Mouse (Mus musculus) cerebellum, adult 8-10 months (tissue): ENCODE measurements around the gene Bnc1.
A peak's percentile ranks its signal among the peaks of the same experiment; 100 is the strongest.

Source experiments
- DNase-seq: peaks from one replicate; pipeline ENCODE4 v3.0.0; 2022

Bnc1 gene

GRCm38 (mm10) chr7:81973339-81973738, 18.8 kb downstream of the Bnc1 start:
- no peak for DNase-seq

GRCm38 (mm10) chr7:81968975-81969374, 23.1 kb downstream of the Bnc1 start:
- no peak for DNase-seq

DNA sequence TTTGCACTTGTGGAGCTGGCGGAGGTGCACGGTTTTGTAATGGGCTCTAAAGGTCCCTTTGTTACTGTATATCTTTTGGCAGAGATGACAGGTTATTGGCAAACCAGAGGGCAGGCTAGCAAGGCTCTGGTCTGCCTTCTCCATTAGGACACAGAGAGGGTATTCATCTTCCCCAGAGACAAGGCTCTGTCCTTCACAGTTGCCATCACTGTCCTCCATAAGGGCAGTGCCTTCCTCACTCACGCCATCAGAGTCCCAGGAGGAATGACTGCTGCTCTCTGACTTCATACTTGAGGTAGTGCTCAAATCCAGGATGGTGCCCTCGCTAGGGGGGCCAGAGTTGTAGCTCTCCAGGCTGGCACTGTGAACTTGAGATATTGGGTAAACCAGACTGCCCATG, 23.6 kb downstream of the Bnc1 start:
- no peak for DNase-seq

DNA sequence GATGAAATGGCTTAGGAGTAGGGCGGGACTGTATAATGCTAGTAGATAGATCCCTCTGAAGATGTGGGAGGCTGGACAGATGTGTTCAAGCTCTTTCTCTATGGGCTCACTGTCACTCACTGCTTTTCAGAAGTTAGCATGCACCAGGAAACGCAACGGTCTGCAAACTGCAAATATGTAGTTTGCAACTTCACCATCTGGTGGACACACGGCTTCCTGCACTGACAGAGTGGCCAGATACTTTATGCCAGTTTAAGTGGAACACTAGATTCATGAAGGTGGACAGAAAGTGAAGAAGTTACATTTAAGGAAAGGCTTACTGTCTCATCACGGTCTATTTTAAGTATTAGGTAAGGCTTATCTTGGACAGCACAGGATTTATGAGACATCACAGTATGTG, 25.9 kb downstream of the Bnc1 start:
- no peak for DNase-seq

GRCm38 (mm10) chr7:81959704-81960103, 32.4 kb downstream of the Bnc1 start:
- peak; percentile 20 for DNase-seq

DNA sequence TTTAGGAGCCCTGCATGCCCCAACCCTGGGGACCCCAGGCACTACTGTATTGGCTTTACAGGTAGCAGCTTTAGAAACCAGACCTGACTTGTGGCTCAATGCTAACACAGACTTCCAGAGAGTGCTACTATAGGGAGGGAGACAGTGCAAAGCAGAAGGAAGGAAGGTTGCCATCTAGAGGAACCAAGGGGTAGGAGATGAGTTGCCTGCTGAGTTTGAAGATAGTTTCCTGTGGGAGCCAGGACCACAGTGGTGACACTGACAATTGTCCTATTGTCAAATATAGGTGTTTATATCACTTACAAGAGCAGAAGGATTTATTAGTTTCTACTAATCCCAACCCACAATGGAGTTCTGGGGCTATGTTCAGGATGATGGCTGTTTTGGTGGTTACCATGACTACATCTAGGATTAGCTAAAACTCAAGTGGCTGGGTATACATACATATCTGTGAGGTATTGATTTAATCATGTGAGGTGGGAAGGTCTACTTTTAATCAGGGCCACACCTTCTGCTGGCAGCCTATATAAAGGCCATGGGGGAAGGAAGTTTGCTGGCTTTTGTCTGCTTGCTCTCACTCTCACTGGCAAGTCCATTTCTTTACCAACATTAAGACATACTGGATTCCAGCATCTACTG, 37.8 kb downstream of the Bnc1 start:
- no peak for DNase-seq

- no peak for DNase-seq
These were observed 41.6 kb downstream of the Bnc1 start for GRCm38 (mm10) chr7:81950499-81950898.

GRCm38 (mm10) chr7:81945398-81945797, 46.7 kb downstream of the Bnc1 start:
- no peak for DNase-seq

DNA sequence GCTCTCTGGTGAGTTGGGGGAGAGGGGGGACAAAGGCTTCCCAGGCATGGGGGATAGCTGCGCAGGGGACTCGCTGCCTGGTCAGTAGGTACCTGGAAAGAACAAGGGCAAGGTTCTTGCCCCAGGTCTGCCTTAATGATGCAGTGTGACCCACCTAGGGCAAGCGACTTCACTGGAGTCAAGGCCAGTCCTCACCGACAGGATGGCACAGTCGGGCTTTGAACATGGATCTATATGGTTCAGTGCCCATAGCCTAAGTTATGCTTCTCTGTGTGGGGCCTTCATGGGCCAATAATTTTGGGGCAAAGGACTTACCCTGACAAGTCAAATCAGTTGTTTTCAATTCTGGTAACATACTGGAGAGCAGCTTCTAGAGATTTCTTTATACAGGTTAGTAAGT, 57.3 kb downstream of the Bnc1 start:
- no peak for DNase-seq

DNA sequence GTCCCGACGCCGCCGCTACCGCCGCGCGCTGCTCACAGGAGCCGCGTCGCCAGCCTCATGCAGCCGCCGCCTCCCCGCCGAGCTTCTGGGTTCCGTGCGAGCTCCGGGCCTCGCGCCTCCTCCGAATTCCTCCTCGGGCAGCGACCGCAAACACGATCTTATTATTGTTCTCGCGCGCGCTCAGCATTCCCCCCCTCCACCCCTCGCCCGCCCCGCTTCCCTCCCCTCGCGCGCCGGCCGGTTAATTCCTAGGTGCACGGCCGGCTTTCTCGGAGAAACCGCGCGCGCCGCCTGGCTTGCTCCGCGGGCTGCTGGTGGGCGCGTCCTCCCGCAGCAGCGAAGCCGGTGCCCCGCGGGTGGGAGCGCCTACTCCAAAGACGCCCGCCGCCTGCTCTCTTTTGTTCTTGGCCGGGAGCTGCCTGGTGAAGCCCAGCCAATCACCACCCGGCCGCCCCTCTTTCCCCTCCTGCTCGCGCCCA, 57.8 kb downstream of the Bnc1 start, which contains the start of gene Hdgfl3:
TSS of gene Hdgfl3 (minus strand) at position 207 of the 479 bp plus-strand sequence.
- DNase-seq, result peak; percentile 79

GRCm38 (mm10) chr7:81933601-81934266, 58.4 kb downstream of the Bnc1 start:
- peak; percentile 56 for DNase-seq

DNA sequence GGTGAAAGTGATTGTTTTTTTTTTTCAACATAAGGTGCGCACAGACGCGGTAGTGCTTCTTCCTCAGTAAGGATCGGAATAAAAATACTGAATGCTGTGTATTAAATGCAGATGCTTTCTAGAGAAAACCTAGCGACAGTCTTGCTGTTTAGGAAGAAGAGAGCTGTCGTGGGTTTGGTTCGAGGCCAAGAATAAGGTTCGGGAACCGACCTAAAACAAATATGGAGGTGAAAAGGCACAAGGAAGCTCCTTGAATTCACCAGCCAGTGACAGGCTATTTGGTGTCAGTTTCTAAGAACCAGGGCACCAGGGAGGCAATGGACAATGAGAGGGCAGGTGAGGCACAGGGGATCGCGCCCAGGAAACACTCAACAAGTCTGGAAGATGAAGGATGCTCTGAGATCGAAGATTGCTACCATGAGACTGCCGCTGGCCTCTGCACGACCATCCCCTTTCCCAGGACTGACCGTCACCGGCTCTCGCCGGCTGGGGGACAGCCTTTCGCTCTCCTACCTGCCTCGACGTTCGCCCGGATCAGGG, 59.0 kb downstream of the Bnc1 start:
- peak; percentile 19 for DNase-seq

DNA sequence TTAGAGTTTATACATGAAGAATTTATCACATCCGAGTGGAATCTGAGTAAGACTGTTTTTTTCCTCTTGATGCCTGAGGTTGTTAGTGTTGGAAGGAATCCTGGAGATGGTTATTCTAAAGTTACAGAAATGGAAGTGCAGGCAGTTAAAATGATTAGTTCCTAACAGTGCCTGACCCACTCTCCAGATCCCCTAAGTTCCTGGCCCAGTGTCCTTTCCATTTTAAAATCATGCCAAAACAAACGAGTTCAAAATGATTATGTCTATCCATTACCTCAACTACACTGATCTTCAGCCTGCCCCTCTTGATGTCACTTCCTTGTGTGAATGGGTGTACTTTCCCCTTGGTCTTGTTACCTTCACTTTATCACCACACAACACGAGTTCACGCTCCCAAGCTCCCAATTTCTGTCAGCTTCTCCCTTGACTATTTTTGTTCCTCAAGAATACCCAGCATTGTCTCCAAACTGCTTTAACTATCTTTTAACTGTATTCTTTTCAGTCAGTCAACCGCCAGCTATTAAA, 59.5 kb downstream of the Bnc1 start:
- DNase-seq, result no peak

DNA sequence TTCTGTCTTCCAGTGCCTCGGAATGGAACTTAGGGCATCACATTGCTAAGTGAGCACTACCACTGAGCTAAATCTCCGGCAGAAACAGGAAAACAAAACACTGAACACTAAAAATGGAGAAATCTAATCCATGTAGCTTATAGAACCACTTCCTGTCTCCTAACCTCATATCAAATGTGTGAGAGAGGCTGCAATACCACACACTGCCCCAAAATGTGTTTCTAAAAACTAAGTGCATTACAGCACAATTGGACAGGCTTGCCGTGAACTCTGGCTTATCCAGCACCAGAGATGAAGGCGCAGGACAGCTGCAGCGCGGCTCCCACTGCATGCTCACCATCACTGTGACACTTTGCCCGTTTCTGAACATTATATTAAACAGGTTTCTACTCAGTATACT, 63.1 kb downstream of the Bnc1 start:
- no peak for DNase-seq

DNA sequence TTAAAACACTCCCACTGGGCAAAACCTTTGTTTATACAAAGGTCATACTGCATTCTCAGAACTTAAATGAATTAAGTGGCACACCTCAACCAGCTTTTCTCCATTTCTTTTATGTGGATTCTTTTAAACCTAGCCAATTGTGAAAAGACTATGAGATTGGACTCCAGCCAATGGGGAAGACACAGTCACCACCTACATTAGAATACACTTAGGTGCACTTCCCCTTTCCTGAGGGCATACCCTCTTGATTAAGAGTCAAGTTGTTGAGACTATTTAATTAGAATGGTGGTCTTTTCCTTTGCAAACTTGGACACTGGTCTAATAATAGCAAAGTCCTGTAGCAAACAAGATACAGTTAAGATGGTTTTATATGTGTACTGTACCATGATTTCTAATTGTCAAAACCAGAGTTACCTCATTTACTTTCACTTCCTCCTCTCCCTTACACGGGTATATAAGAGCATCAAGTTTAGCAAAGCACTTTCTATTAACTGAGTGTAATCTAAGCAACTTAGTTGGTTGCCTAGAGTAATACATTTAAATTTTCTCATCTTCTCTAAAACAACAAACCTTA, 70.6 kb downstream of the Bnc1 start:
- no peak for DNase-seq

GRCm38 (mm10) chr7:81920314-81920713, 71.8 kb downstream of the Bnc1 start:
- DNase-seq, result no peak

DNA sequence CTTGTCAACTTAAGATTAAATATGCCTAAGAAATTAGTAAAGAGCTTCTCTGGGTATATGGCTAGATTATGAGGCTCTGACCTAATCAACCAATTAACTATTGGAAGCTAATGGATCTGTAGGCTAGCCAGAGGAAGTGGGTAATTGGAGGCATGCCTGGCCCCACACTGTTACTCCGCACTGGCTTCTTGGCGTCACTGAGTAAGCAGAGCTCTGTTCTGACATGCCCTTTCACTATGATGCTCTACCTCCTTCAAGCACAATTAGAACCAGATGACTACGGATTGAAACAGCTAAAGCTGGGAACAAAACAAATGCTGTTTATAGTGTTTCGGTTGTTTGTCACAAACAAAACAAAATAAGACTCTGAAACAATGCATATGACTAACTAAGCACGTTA, 73.8 kb downstream of the Bnc1 start:
- DNase-seq, result no peak
